Mouse (Mus musculus) liver, adult 2 months (tissue): ENCODE measurements at regions not wholly inside any gene's neighbourhood (a gene's known extent, or its start where the extent isn't known, plus 50 kb on each side); places are given as distances from the start of the nearest gene placed in this dataset.
"Not testable (repeated sequence)": the region's sequence is repeated elsewhere in the genome, so short reads cannot be mapped to it uniquely, and the experiment has no call there.

ENCODE experiments used
- CTCF ChIP-seq: fragments of 200-500 bp; IDR thresholded peaks from 2 replicates; pipeline ENCODE4 v1.5.1; 2011; ENCODE audit warnings: low read depth, low read length, control low read depth
- POLR2A ChIP-seq: fragments of 200-500 bp; IDR thresholded peaks from 2 replicates; pipeline ENCODE4 v1.6.1; 2011; ENCODE audit warnings: low read length, control low read depth; ENCODE audit not compliant: insufficient read depth; ENCODE audit errors: extremely low read depth

DNA sequence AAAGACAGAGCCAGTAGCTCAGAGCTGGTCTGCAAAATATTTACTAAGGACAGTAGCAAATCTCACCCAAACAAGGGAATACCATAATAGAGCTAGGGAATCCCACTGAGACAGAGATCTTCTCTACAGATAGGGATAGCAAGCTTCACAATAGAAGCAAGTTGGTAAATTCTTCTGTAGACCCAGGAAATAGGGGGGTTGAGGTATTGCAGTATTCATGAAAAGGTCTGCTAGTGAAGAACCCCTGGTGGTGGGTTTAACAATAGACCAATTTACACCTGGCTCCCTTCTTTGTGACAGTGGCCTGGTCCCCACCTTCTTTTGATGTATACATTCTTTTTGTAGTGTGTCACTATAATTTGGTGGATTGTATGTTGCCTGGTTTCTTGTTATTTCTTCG, 64.8 kb upstream of the Rabl2 start:
- not testable (repeated sequence) for TF ChIP-seq CTCF, POLR2A
